Mouse (Mus musculus): ENCODE measurements at regions not wholly inside any gene's neighbourhood (a gene's known extent, or its start where the extent isn't known, plus 50 kb on each side); places are given as distances from the start of the nearest gene placed in this dataset.

- TF ChIP-seq GATA1 (IDR thresholded peaks at IDR 0.05; ENCODE audit: borderline replicate concordance, low read length) (no peak), FLI1 (IDR thresholded peaks at IDR 0.05; ENCODE audit: low read length) (no peak)
These were observed 136.3 kb downstream of the Cdca7 start for GRCm38 (mm10) chr2:72612221-72612620.
